Mouse (Mus musculus): ENCODE data around the gene Tceanc2. TPM values are rescaled to one million over a fixed set of nuclear protein-coding genes. Genes with fewer than 3 reads are reported as not detected.
A peak's percentile ranks its signal among the peaks of the same experiment; 100 is the strongest.

Gene Tceanc2
- polyA plus RNA-seq, 1 experiment from 2014 or later: 16.4 TPM

GRCm38 (mm10) chr4:107139836-107140631 is 38.9 kb downstream of the Tceanc2 start:
- Histone ChIP-seq H3K36me3 (0 out of 2 replicates have a peak, but pooled peaks cover 8% of the 10 kb centered on the region), H3K9me3 (no peaks in the 10 kb centered on the region), H3K27me3 (replicated peaks) (no peaks in the 10 kb centered on the region), H3K9ac (no peak overlapping the region), H3K27ac (peak overlapping the region; percentile 51; the same call in 1 of the 2 replicates), H3K4me2 (no peak overlapping the region), H3K4me1 (peaks cover 10% of the 10 kb centered on the region), H3K4me3 (replicated peaks) (no peak overlapping the region)
- no peak for ATAC-seq (ENCODE audit: insufficient read depth, low FRiP score, low read depth)
- 39% methylated on average over 13 of the region's 13 CpGs for WGBS

- H3K36me3 ChIP-seq: 0 out of 2 replicates have a peak, but pooled peaks cover 8% of the 10 kb centered on the region
- WGBS: 63% methylated on average over 37 of the region's 37 CpGs
- peak overlapping the region; percentile 51; the same call in 1 of the 2 replicates for H3K27ac ChIP-seq
- H3K4me3 ChIP-seq (replicated peaks): no peak overlapping the region
- H3K9me3 ChIP-seq: no peaks in the 10 kb centered on the region
- H3K27me3 ChIP-seq (replicated peaks): no peaks in the 10 kb centered on the region
- ATAC-seq (ENCODE audit: insufficient read depth, low FRiP score, low read depth): no peak
- no peak overlapping the region for H3K9ac ChIP-seq
- H3K4me1 ChIP-seq: peaks cover 10% of the 10 kb centered on the region
- H3K4me2 ChIP-seq: no peak overlapping the region
Observed at GRCm38 (mm10) chr4:107138948-107139835, 39.7 kb downstream of the Tceanc2 start.

- Histone ChIP-seq H3K4me1 (peaks cover 10% of the 10 kb centered on the region), H3K27me3 (replicated peaks) (no peaks in the 10 kb centered on the region), H3K4me3 (replicated peaks) (no peak overlapping the region), H3K9ac (no peak overlapping the region), H3K4me2 (no peak overlapping the region), H3K9me3 (no peaks in the 10 kb centered on the region), H3K27ac (0 out of 2 replicates have a peak overlapping the region, but pooled peaks have one; percentile 13), H3K36me3 (0 out of 2 replicates have a peak, but pooled peaks cover 8% of the 10 kb centered on the region)
- ATAC-seq (ENCODE audit: insufficient read depth, low FRiP score, low read depth): no peak
- WGBS: 45% methylated on average over 3 of the region's 3 CpGs
Observed at GRCm38 (mm10) chr4:107136531-107136930, 42.4 kb downstream of the Tceanc2 start.

GRCm38 (mm10) chr4:107135663-107136062 is 43.3 kb downstream of the Tceanc2 start:
- no peak overlapping the region for H3K4me3 ChIP-seq (replicated peaks)
- no peak overlapping the region for H3K9ac ChIP-seq
- peaks cover 12% of the 10 kb centered on the region for H3K4me1 ChIP-seq
- no peaks in the 10 kb centered on the region for H3K27me3 ChIP-seq (replicated peaks)
- no peaks in the 10 kb centered on the region for H3K9me3 ChIP-seq
- 0 out of 2 replicates have a peak, but pooled peaks cover 8% of the 10 kb centered on the region for H3K36me3 ChIP-seq
- H3K4me2 ChIP-seq: no peak overlapping the region
- no peak overlapping the region for H3K27ac ChIP-seq
- WGBS: 68% methylated on average over 5 of the region's 5 CpGs
- no peak for ATAC-seq (ENCODE audit: insufficient read depth, low FRiP score, low read depth)

- peaks cover 12% of the 10 kb centered on the region; the same call in 1 of the 2 replicates for H3K4me1 ChIP-seq
- H3K27me3 ChIP-seq (replicated peaks): no peaks in the 10 kb centered on the region
- 68% methylated on average over 3 of the region's 3 CpGs for whole genome bisulfite sequencing
- H3K4me2 ChIP-seq: no peak overlapping the region
- no peaks in the 10 kb centered on the region for H3K9me3 ChIP-seq
- no peak overlapping the region for H3K9ac ChIP-seq
- 0 out of 2 replicates have a peak, but pooled peaks cover 8% of the 10 kb centered on the region for H3K36me3 ChIP-seq
- no peak overlapping the region for H3K27ac ChIP-seq
- H3K4me3 ChIP-seq (replicated peaks): no peak overlapping the region
- ATAC-seq (ENCODE audit: insufficient read depth, low FRiP score, low read depth): no peak
Observed at GRCm38 (mm10) chr4:107134891-107135290, 44.0 kb downstream of the Tceanc2 start.

GRCm38 (mm10) chr4:107130534-107130933 is 48.4 kb downstream of the Tceanc2 start:
- Histone ChIP-seq H3K9ac (no peak overlapping the region), H3K9me3 (no peaks in the 10 kb centered on the region), H3K27me3 (replicated peaks) (no peaks in the 10 kb centered on the region), H3K4me3 (replicated peaks) (no peak overlapping the region), H3K4me2 (no peak overlapping the region), H3K4me1 (peaks cover 14% of the 10 kb centered on the region; the same call in 1 of the 2 replicates), H3K27ac (no peak overlapping the region), H3K36me3 (no peaks in the 10 kb centered on the region)
- ATAC-seq (ENCODE audit: insufficient read depth, low FRiP score, low read depth): no peak
- WGBS: 30% methylated on average over 9 of the region's 9 CpGs

GRCm38 (mm10) chr4:107129373-107129772 is 49.5 kb downstream of the Tceanc2 start:
- Histone ChIP-seq H3K4me2 (no peak overlapping the region), H3K36me3 (no peaks in the 10 kb centered on the region), H3K9ac (no peak overlapping the region), H3K4me3 (replicated peaks) (no peak overlapping the region), H3K27ac (no peak overlapping the region), H3K9me3 (no peaks in the 10 kb centered on the region), H3K27me3 (replicated peaks) (no peaks in the 10 kb centered on the region), H3K4me1 (peaks cover 14% of the 10 kb centered on the region; the same call in 1 of the 2 replicates)
- 75% methylated on average over 8 of the region's 8 CpGs for WGBS
- no peak for ATAC-seq (ENCODE audit: insufficient read depth, low FRiP score, low read depth)

- Histone ChIP-seq H3K4me1 (peaks cover 19% of the 10 kb centered on the region; the same call in 1 of the 2 replicates), H3K4me3 (replicated peaks) (no peak overlapping the region), H3K27me3 (replicated peaks) (no peaks in the 10 kb centered on the region), H3K27ac (peak overlapping the region; percentile 65), H3K9ac (no peak overlapping the region), H3K9me3 (no peaks in the 10 kb centered on the region), H3K4me2 (no peak overlapping the region), H3K36me3 (no peaks in the 10 kb centered on the region)
- no peak for ATAC-seq (ENCODE audit: insufficient read depth, low FRiP score, low read depth)
- whole genome bisulfite sequencing: 44% methylated on average over 13 of the region's 13 CpGs
Observed at GRCm38 (mm10) chr4:107127901-107128669, 50.8 kb downstream of the Tceanc2 start.

- Histone ChIP-seq H3K4me1 (peaks cover 19% of the 10 kb centered on the region; the same call in 1 of the 2 replicates), H3K4me2 (no peak overlapping the region), H3K4me3 (replicated peaks) (no peak overlapping the region), H3K9ac (no peak overlapping the region), H3K27me3 (replicated peaks) (no peaks in the 10 kb centered on the region), H3K36me3 (no peaks in the 10 kb centered on the region), H3K9me3 (no peaks in the 10 kb centered on the region), H3K27ac (peak overlapping the region; percentile 48; the same call in 1 of the 2 replicates)
- WGBS: 48% methylated on average over 13 of the region's 13 CpGs
- ATAC-seq (ENCODE audit: insufficient read depth, low FRiP score, low read depth): no peak
Observed at GRCm38 (mm10) chr4:107126891-107127524, 51.9 kb downstream of the Tceanc2 start.

GRCm38 (mm10) chr4:107126389-107126788 is 52.5 kb downstream of the Tceanc2 start:
- no peaks in the 10 kb centered on the region for H3K9me3 ChIP-seq
- no peak overlapping the region for H3K4me3 ChIP-seq (replicated peaks)
- H3K4me1 ChIP-seq: peaks cover 19% of the 10 kb centered on the region; the same call in 1 of the 2 replicates
- no peaks in the 10 kb centered on the region for H3K27me3 ChIP-seq (replicated peaks)
- WGBS: 68% methylated on average over 10 of the region's 10 CpGs
- no peaks in the 10 kb centered on the region for H3K36me3 ChIP-seq
- H3K27ac ChIP-seq: no peak overlapping the region
- H3K9ac ChIP-seq: no peak overlapping the region
- ATAC-seq (ENCODE audit: insufficient read depth, low FRiP score, low read depth): no peak
- H3K4me2 ChIP-seq: no peak overlapping the region

- WGBS: 67% methylated on average over 5 of the region's 5 CpGs
- ATAC-seq (ENCODE audit: insufficient read depth, low FRiP score, low read depth): no peak
- no peak overlapping the region for H3K4me3 ChIP-seq (replicated peaks)
- no peaks in the 10 kb centered on the region for H3K27me3 ChIP-seq (replicated peaks)
- H3K4me2 ChIP-seq: no peak overlapping the region
- H3K9ac ChIP-seq: no peak overlapping the region
- peaks cover 12% of the 10 kb centered on the region; the same call in 1 of the 2 replicates for H3K4me1 ChIP-seq
- no peak overlapping the region for H3K27ac ChIP-seq
- no peaks in the 10 kb centered on the region for H3K36me3 ChIP-seq
- no peaks in the 10 kb centered on the region for H3K9me3 ChIP-seq
Observed at GRCm38 (mm10) chr4:107125101-107125500, 53.8 kb downstream of the Tceanc2 start.

All from stomach, embryonic 15.5 days (tissue).